Mouse (Mus musculus): ENCODE measurements at regions not wholly inside any gene's neighbourhood (a gene's known extent, or its start where the extent isn't known, plus 50 kb on each side); places are given as distances from the start of the nearest gene placed in this dataset.
A peak's percentile ranks its signal among the peaks of the same experiment; 100 is the strongest.

DNA sequence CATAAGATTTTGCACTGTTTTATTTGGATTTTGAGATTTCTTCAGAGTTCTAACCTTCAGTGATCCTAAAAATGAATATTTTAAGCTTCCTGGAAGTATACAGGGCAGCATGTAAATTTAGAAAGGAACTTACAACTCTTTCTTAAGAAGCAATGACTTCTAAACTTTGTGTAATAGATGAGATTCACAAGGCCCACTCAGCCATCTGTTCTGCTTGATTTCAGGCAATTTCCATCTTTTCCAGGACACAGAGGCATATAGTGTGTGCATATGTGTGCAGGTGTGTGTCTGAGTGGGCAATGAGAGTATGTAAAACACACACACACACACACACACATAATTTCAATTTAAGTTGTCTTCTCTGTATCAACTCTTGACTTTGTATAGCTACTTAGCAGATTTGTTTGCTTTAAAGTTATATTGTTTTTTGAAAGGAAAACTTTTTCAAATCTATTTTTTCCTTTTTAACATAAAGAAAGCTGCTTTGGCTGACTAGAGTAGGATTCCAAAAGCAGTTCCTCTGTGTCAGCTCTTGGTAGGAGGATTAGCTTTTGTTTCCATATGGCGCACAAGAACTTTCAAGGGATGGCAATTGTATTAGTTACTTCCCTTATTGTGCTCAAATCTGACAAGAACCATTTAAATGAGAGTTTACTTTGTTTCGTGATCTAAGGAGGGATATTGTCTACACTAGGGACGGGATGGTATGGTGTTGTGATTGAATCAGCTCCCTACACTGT lies 387.6 kb downstream of the D3Ertd751e start:
- DNase-seq (ENCODE audit: low spot score in 2 of 2) = peak; percentile 60 to 68

DNA sequence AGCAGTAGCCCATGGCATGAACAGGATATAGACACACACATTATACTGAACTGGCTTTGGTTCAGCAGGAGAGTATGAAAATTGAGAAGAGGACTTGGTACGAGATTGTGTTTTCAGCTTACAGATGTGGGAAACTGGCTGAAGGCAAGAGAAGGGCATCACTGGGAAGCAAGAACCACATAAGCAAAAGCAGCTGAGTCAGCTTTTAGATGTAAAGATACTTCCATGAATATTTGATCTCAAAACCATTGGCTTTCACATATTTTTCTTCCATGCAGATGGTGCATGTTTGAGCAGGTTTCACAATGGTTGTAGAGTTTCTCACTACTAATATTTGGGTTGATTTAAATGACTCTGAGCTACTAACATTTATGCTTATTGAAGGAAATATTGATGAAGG lies 389.9 kb downstream of the D3Ertd751e start:
- no peak for DNase-seq (ENCODE audit: low spot score in 2 of 2)

DNA sequence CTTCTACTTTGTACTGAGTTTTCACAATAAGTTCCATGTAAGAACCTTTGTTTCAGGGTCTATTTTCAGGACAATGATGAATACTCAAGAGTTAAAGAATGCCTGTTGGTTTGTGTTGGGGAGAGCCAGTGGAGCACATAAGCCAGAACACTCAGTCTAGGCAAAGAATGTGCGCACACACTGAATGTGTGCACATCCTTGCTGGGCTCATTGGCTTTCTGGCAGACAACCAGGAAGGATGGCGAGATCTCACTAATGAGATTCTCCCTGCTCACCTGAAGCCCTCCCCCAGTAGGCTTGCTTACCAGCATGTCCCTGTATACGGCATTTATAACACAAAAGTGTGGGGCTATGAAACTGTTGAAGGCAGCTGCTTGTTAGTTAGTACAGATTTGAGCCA lies 411.0 kb downstream of the D3Ertd751e start:
- no peak for DNase-seq (ENCODE audit: low spot score in 2 of 2)

DNA sequence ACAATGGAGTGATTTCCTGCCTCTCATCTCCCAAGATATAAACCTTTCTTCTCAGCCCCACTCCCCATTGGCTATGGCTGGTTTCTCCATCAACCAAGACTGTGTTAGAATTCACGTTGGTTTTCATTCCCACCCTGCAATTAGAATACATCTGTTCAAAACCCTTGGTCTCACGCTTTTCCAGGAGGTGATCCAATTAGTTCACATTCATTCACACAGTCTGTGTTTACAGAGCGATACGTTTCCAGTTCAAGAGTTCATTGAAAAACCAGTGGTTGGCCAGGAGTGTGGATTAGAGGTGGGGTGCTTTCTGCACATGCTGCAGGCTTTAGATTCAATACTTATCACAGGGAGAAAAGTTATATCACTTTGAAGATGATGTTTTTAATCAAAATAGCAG lies 412.5 kb downstream of the D3Ertd751e start:
- no peak for DNase-seq (ENCODE audit: low spot score in 2 of 2)

DNA sequence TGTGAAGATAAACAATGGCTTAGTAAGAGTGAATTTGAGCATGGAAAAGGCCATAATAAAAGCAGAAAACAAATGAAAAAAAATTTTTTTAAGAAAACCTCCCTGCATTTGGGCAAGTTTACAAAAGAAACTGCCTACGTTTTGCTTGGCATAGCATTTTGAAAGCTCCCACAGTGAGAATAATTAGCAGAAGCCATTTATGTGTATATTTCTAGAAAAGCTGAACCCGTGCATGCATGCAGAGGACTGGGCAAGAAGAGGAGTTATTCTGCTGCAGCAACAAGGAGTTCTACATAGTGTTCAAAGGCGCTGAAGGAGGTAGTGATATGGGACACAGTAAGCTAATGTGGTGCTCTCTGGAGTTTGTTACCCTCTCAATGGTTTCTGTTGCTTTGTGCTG lies 421.3 kb downstream of the D3Ertd751e start:
- peak; percentile 6 to 12 for DNase-seq (ENCODE audit: low spot score in 2 of 2)

DNA sequence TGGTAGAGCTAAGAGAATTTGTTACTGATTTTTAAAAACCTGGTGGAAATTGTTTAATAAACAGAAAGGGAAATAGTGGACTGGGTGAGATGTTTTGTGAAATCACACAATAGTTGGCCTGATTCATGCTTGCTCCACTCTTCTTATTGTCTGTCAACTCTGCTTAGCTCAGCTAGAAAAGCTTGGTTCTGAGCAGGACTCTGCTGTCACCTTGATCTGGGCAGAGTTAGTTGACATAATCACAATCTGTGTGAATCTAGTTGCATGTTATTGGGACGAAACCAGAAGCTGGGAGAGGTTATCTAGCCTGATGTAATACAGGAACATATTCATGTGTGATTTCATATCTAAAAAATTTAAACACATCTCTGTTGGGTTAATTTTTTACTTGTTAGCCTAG lies 456.8 kb downstream of the D3Ertd751e start:
- DNase-seq (ENCODE audit: low spot score in 2 of 2) = no peak

DNA sequence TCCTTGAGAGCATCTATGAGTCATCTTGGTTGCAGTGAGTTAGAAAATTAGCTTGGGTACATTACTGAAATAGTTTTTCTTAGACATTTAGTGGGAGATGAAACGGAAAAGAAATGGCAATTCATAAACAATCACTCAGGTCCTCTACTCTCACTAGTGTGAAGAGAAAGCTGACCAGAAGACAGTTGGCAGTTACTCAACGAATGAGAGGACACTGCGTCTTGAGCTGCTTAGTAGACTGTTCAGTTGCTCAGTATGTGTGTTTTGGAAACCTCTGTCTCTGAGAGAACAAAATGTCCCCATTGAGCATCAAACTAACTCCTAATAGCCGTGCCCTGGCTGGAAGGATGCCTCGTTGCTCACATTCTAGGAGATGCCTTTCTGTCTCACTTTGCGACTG lies 459.0 kb downstream of the D3Ertd751e start:
- DNase-seq (ENCODE audit: low spot score in 2 of 2) = no peak

DNA sequence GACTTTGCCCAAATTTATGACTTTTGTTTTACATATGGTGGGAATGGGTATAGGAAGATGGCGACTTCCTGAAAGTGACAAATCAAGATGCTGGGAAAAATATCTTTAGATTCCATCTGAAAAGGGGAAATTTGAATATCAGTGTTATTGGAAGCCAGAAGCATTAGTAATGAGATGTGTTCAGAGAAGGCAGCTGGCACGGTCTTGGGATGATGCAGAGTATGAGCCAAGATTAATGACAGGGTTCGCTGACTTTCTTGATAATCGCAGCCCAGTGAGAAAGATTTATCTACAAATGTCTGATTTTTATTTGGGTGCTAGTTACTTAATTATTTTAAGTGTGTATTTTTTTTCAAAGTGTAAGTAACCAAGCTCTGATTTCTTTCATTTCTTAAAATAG lies 463.2 kb downstream of the D3Ertd751e start:
- DNase-seq (ENCODE audit: low spot score in 2 of 2) = no peak

DNA sequence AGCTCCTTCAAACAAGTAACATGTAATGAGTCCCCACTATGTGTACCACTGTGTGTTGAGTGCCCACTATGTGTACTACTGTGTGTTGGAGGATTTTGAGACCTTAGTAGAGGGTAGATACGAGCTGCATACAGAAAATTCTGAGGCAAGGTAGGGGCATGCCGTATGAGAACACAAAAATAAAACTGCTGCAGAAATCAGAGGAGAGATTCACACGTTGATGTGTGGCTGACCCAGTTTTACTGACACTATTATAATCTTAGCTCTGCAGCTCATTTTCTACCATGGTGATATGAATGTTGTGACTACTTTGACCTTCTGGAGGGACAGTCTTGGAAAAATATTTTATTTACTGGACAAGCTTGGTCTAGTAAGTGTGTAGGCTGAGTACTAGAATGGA lies 469.0 kb downstream of the D3Ertd751e start:
- no peak for DNase-seq (ENCODE audit: low spot score in 2 of 2)

DNA sequence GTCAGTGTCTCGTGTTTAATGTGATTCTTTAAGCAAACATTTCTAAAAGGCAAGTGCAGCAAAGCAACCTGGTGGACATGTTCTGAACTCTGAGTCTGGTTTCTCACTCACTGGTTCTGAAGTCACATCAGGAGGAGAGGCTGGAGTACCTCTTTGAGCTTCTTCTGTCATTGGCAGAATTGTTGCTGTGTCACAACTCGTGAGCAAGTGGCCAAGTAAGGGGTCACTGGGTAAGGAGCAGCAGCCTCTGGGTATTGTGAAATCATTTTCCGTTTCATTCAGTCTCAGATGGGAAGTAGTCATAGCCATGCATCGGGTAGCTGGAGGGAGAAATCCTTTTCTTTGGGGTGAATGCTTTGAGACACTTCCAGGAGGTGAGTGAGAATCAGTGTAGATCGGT lies 470.0 kb downstream of the D3Ertd751e start:
- DNase-seq (ENCODE audit: low spot score in 2 of 2) = no peak

DNA sequence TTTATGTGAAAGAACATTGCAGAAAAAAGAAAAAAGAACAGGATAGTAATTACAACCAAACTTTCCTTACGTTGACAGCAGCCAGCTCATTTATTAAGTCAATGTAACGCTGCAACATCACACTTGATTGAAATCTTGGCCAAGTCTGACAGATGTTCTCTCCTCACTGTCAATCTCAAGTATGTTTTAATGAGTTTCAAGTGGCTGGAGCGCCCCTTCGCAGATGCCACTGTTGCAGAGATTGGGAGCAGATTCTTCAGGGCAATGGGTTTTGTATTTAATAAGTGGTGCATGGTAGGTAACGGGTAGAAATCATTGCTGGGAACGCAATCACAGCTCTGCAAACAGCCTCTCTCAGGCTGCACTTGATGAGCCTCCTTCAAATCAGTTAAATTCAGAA lies 470.8 kb downstream of the D3Ertd751e start:
- no peak for DNase-seq (ENCODE audit: low spot score in 2 of 2)

DNA sequence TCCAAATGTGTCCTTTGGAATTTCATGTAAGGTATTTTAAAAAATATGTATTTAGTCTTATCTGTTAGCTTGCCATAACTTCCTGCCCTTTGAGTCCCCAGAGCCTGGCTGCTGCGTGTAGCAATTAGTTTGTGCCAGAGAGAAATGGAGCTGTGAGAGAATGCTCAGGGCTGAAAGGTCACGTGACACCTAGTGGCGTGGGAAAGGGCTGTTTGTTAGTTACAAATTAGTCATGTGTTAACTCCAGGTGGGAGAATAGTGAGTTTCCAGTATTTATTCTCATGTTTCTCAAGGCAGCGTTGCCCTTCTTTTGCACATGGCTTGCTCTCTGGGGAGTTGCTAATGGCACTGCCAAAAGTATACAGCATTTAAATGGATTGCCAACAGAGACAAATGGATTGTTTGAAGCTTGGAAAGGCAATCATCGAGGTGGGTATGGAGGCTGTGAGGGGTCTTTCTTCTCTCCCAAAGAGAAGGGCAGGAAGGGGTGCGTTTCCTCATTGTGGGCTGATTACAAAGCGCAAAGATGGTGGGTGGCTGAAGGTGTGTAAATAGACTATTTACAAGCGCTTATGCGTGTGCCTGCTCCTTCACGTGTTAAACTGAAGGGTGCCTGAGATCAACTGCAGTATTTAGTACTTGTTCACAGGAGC lies 472.3 kb downstream of the D3Ertd751e start:
- no peak for DNase-seq (ENCODE audit: low spot score in 2 of 2)

DNA sequence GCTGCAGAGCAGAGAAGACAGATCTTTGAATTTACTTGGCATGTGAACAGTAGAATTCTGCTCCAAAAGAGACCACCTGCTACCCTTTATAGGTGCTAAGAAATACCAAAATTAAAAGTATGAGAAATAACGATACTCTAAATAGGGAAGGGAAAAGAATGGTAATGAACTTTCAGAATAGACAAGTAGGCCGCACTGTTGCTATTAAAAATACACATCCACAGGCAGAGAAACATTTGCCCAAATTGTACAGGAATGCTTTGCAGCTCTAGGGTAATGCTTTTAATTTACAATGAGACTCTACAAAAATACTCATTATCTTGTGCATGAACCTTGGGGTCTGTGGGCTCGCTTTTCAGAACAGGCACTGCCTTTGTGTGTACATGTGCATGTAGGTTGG lies 476.3 kb downstream of the D3Ertd751e start:
- DNase-seq (ENCODE audit: low spot score in 2 of 2) = no peak

DNA sequence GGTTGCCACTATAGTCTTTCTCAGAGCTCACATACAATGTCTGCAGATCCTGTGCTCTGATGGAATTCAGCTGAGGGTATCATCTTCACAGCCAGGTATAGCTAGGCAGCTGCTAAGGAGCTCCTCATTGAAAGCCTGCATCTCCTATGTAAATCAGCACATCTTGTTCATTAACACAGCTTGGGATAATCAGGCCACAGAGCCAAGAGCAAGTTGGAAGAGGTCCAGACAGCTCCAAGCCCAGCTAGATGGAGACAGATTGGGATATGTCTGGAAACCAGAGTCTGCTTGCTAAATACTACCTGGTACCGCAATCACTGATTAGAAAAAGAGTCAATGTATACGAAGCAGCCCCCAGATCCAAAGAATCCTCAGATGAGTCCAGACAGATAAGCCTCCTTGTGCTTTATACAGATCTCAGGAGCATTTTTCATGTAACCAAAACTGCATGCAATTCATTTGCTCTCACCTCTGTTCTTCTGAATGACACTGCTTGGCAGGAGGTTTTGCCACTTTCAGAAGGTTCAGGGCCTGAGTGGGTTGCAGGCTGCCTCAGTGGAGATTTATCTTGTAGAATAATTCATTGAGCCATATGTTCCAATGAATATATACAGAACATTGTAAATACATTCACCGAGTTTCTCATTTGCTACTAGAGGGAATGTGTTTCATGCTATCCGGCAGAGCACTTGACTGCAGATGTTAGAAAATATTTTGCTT lies 485.4 kb downstream of the D3Ertd751e start:
- peak in 1 of 2 experiments; percentile 18 for DNase-seq (ENCODE audit: low spot score in 2 of 2)

DNA sequence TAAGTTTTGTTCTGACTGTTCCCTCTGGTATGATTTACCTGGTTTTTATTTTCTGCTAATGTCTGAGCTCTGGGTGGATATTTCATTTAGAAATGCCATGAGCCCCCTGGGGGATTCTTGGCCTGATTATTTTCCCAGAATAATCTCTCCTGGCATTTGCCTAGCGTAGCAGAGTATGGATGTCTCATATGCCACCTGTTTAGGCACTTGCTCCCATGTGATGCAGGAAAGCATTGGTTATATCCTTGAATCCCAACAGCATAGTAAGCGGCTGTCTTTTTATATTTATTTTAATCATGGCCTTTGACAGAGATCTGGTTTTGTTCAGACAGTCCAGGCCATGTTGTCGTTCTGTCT lies 486.0 kb downstream of the D3Ertd751e start:
- no peak for DNase-seq (ENCODE audit: low spot score in 2 of 2)

DNA sequence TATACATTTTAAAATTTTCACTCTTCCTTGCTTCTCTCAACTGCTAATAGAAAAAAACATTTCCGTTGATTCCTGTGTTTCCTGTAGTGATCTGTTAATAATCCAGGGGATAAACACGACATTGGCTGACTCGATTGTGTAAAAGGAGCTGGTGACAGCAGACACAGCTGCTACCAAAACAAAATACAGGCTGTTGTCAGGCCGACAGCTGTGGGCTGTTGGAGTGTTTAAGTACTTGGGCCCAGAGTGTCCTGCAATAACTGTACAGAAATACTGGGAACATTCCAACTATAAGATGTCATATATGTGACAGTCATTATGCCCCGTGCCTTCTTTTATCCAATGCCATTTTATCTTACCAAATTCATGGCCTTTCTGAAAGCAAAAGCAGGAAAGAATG lies 489.9 kb downstream of the D3Ertd751e start:
- DNase-seq (ENCODE audit: low spot score in 2 of 2) = no peak

DNA sequence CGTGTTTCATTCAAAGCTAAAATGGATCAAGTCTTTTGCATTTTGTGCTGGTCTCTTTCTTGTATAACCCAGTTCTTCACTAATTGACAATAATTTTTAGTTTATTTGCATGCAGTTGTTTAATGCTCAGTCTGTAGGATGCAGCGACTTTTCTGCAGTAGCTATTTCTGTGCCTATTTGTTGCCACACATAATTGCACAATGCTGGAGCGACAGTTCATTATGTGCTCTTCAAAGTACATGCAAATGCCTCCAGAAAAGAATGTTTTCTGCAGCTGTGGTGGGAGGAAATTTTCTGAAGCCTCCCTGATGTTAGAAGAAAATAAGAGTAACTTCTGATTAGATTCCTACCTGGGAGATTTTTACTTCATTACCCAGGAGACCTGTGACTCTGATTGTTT lies 491.3 kb downstream of the D3Ertd751e start:
- no peak for DNase-seq (ENCODE audit: low spot score in 2 of 2)

DNA sequence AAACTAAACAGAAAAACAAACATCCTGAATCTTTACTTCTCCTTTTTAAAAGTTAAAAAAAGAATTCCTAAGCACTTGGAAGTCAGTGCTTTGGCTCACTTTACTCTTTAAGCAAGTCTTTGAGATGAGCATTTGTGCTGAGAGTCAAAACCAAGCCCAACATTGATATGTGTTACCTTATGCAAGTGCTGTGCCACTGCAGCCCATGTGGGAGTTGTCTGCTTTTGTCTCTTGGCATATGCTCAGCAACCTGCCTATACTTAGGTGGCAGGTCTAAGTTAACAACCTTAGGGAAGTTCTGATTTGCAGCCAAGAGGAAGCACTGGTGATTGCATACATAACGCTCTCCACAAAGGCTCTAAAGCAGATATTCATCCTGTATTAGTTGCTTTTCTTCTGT lies 493.1 kb downstream of the D3Ertd751e start:
- DNase-seq (ENCODE audit: low spot score in 2 of 2) = no peak
